ENCODE assay signal across 8 mouse cellular contexts in the genomic region with DNA sequence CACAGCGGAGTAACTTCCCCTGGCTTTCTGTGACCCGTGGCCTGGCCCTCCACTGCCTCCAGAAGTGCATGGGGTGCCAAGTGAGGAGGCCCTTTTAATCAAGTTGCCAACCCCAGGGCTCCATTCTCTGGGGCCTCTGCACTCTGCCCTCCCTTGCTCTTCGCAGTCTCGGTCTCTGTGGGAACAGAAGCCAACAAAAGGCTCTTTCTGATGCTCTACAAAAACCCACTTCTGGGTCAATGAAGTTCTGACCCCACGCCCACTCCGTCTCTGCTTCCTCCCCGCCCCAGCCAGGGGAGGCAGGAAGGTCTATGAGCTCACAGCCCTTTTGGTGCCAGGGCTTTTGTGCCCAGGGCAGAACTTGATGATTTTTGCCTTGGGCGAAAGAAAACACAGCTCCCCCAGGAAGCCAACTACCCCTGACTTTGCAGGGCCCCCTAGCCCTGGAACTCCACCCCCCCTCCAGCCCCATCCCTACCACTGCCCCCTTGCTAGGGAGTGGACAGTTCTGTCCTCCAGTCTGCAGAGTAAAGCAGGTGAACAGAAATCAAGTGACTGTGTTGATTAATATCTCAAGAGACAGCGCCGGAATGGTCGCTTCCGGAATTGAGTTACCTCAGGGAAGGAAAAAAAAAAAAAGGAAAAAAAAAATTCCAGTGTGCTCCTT.
DNase-seq lines count a peak whose midpoint lies in the region; ATAC-seq lines count a peak whose summit lies in the region.

No protein-coding gene starts in this region.

- H3K4me2 ChIP-seq in heart, embryonic 12.5 days = no peak overlapping the region
- H3K4me2 ChIP-seq in hindbrain, embryonic 16.5 days (ENCODE audit: low read length) = no peak overlapping the region

- H3K27me3 ChIP-seq in heart, embryonic 12.5 days (replicated peaks) = no peaks in the 10 kb centered on the region
- no peaks in the 10 kb centered on the region for H3K27me3 ChIP-seq in hindbrain, embryonic 16.5 days (replicated peaks; ENCODE audit: control insufficient read depth, insufficient read depth, low read length)

- ATAC-seq in heart, embryonic 12.5 days (ENCODE audit: insufficient number of reproducible peaks, low FRiP score) = no peak
- ATAC-seq in hindbrain, embryonic 16.5 days = peak; percentile 88

- H3K4me1 ChIP-seq in heart, embryonic 12.5 days (replicated peaks) = peaks cover 85% of the 10 kb centered on the region
- H3K4me1 ChIP-seq in hindbrain, embryonic 16.5 days (ENCODE audit: control insufficient read depth, insufficient read depth, low read depth, low read length) = peaks cover 43% of the 10 kb centered on the region

- H3K9ac ChIP-seq in heart, embryonic 12.5 days = 0 out of 2 replicates have a peak overlapping the region, but pooled peaks have one; percentile 41
- H3K9ac ChIP-seq in hindbrain, embryonic 16.5 days (ENCODE audit: low read depth, low read length) = no peak overlapping the region

- 60% methylated on average over 12 of the region's 12 CpGs for WGBS in heart, embryonic 12.5 days
- WGBS in hindbrain, embryonic 16.5 days = 17% methylated on average over 12 of the region's 12 CpGs

- no peaks in the 10 kb centered on the region for H3K9me3 ChIP-seq in heart, embryonic 12.5 days (replicated peaks)
- H3K9me3 ChIP-seq in hindbrain, embryonic 16.5 days (ENCODE audit: control insufficient read depth, low read length) = no peaks in the 10 kb centered on the region

- H3K4me3 ChIP-seq in heart, embryonic 12.5 days = no peak overlapping the region
- no peak overlapping the region for H3K4me3 ChIP-seq in hindbrain, embryonic 16.5 days (ENCODE audit: low read length)

- H3K36me3 ChIP-seq in heart, embryonic 12.5 days = peaks cover 8% of the 10 kb centered on the region; the same call in 1 of the 2 replicates
- H3K36me3 ChIP-seq in hindbrain, embryonic 16.5 days (ENCODE audit: control insufficient read depth, insufficient read depth, low read length) = no peaks in the 10 kb centered on the region

- H3K27ac ChIP-seq in heart, embryonic 12.5 days (ENCODE audit: poor library complexity, severe bottlenecking) = peak overlapping the region; percentile 91
- H3K27ac ChIP-seq in hindbrain, embryonic 16.5 days (ENCODE audit: low read depth, low read length) = peak overlapping the region; percentile 55

- no peak for DNase-seq in heart, postnatal 14 days
- peak; percentile 78 for DNase-seq in embryo, embryonic 11 days
- DNase-seq in lung, postnatal 36 days = peak; percentile 31
- DNase-seq in thymus, postnatal 36 days = no peak
- DNase-seq in urinary bladder, postnatal 4 days (ENCODE audit: low spot score in 2 of 2) = no peak
- DNase-seq in urinary bladder, adult 2 months (ENCODE audit: low spot score) = no peak

- intact Hi-C loops in heart, postnatal 14 days (cut with DNase I) = no loop called here

Comparison
In these comparisons a context has a peak if more than half of its experiments do, and no peak if none do; other contexts are left out.
1. DNase-seq: peak in embryo, embryonic 11 days (single experiment) and lung, postnatal 36 days (single experiment); none in heart, postnatal 14 days (0 of 2), thymus, postnatal 36 days (0 of 2), urinary bladder, postnatal 4 days (0 of 2) and urinary bladder, adult 2 months (single experiment).